In genomic region chr3:127161998-127162712, GRCm38 (mm10) we compare ENCODE assay signal across 8 mouse cellular contexts.
DNase-seq lines count a peak whose midpoint lies in the region; ATAC-seq and TF ChIP-seq lines count a peak whose summit lies in the region.

No protein-coding gene starts in this region.

- peak overlapping the region; percentile 49 for H3K4me3 ChIP-seq in brown adipose tissue, adult 24 weeks (ENCODE audit: insufficient read depth, low read depth, low read length)
- peak overlapping the region; percentile 49 for H3K4me3 ChIP-seq in forebrain, embryonic 14.5 days (ENCODE audit: low read depth, low read length)
- peak overlapping the region; percentile 57 for H3K4me3 ChIP-seq in liver, postnatal 0 days (ENCODE audit: low read depth, low read length)
- H3K4me3 ChIP-seq in olfactory bulb, adult 2 months (ENCODE audit: insufficient read depth, low read depth, low read length) = peak overlapping the region; percentile 88

- 0 out of 2 replicates have a peak, but pooled peaks have one; percentile 38 for TF ChIP-seq POLR2A in olfactory bulb, adult 2 months (IDR thresholded peaks at IDR 0.05; ENCODE audit: insufficient read depth, low read depth, low read length)

- no peak for TF ChIP-seq EP300 in liver, postnatal 0 days (IDR thresholded peaks at IDR 0.05; ENCODE audit: low read depth)

- H3K27me3 ChIP-seq in forebrain, embryonic 14.5 days (replicated peaks; ENCODE audit: control insufficient read depth, insufficient read depth, low read length) = no peaks in the 10 kb centered on the region
- 0 out of 2 replicates have a peak, but pooled peaks cover 14% of the 10 kb centered on the region for H3K27me3 ChIP-seq in liver, postnatal 0 days (ENCODE audit: insufficient read depth, low read length)

- peak overlapping the region; percentile 70 for H3K9ac ChIP-seq in forebrain, embryonic 14.5 days (ENCODE audit: low read length)
- H3K9ac ChIP-seq in liver, postnatal 0 days (replicated peaks) = 0 out of 2 replicates have a peak overlapping the region, but pooled peaks have one; percentile 18

- DNase-seq in 3134 (ENCODE audit: extremely low read depth, insufficient read length, low spot score) = peak; percentile 26
- DNase-seq in forebrain, embryonic 14.5 days (ENCODE audit: low spot score) = peak; percentile 88
- DNase-seq in heart, postnatal 10 days = peak; percentile 56 to 57
- DNase-seq in layer of hippocampus, adult 18-20 months (ENCODE audit: low spot score in 2 of 2) = peak; percentile 73 to 86
- DNase-seq in liver, postnatal 0 days = peak; percentile 47

- no peaks in the 10 kb centered on the region for H3K9me3 ChIP-seq in forebrain, embryonic 14.5 days (replicated peaks; ENCODE audit: control insufficient read depth, low read length)
- no peaks in the 10 kb centered on the region for H3K9me3 ChIP-seq in liver, postnatal 0 days (ENCODE audit: low read length)

- intact Hi-C loops in heart, postnatal 10 days (cut with DNase I) = no loop called here

- H3K36me3 ChIP-seq in forebrain, embryonic 14.5 days (ENCODE audit: control insufficient read depth, insufficient read depth, low read length) = no peaks in the 10 kb centered on the region
- H3K36me3 ChIP-seq in liver, postnatal 0 days (replicated peaks; ENCODE audit: insufficient read depth, low read length) = no peaks in the 10 kb centered on the region

- H3K4me2 ChIP-seq in forebrain, embryonic 14.5 days (ENCODE audit: low read length) = peak overlapping the region; percentile 97
- peak overlapping the region; percentile 73 for H3K4me2 ChIP-seq in liver, postnatal 0 days (ENCODE audit: low read depth, low read length)

- TF ChIP-seq CTCF in liver, postnatal 0 days (IDR thresholded peaks at IDR 0.05; ENCODE audit: low read depth) = no peak
- TF ChIP-seq CTCF in olfactory bulb, adult 2 months (IDR thresholded peaks at IDR 0.05; ENCODE audit: insufficient read depth, low read depth, low read length) = no peak

- no peak overlapping the region for H3K27ac ChIP-seq in brown adipose tissue, adult 24 weeks (replicated peaks; ENCODE audit: low read depth, low read length)
- H3K27ac ChIP-seq in forebrain, embryonic 14.5 days (ENCODE audit: low read depth, low read length) = peak overlapping the region; percentile 34; the same call in 1 of the 2 replicates
- no peak overlapping the region; the same call in 1 of the 2 replicates for H3K27ac ChIP-seq in liver, postnatal 0 days (ENCODE audit: low read depth)
- peak overlapping the region; percentile 91 for H3K27ac ChIP-seq in olfactory bulb, adult 2 months (ENCODE audit: insufficient read depth, low read depth, low read length)

- WGBS in forebrain, embryonic 14.5 days = 0% methylated on average over 41 of the region's 41 CpGs
- WGBS in liver, postnatal 0 days (ENCODE audit: insufficient replicate concordance) = 1% methylated on average over 41 of the region's 41 CpGs
- under 1% methylated on average over 41 of the region's 41 CpGs for WGBS in olfactory bulb, adult 2 months

- H3K4me1 ChIP-seq in brown adipose tissue, adult 24 weeks (ENCODE audit: control insufficient read depth, insufficient read depth, insufficient read length, low read length) = no peaks in the 10 kb centered on the region
- H3K4me1 ChIP-seq in forebrain, embryonic 14.5 days (ENCODE audit: control insufficient read depth, insufficient read depth, low read length) = peaks cover 9% of the 10 kb centered on the region; the same call in 1 of the 2 replicates
- H3K4me1 ChIP-seq in liver, postnatal 0 days (ENCODE audit: insufficient read depth) = no peaks in the 10 kb centered on the region
- H3K4me1 ChIP-seq in olfactory bulb, adult 2 months (ENCODE audit: control insufficient read depth, insufficient read depth, low read length) = peaks cover 3% of the 10 kb centered on the region; the same call in 1 of the 2 replicates

- peak; percentile 92 for ATAC-seq in forebrain, embryonic 14.5 days
- ATAC-seq in liver, postnatal 0 days = peak; percentile 72
- no peak for ATAC-seq in inflammation-experienced regulatory T-cells, adult 6 months

Comparison
In these comparisons a context has a peak if more than half of its experiments do, and no peak if none do; other contexts are left out.
1. DNase-seq: peak in every context shown above with its lines; median percentile 88 in forebrain, embryonic 14.5 days; 80 in layer of hippocampus, adult 18-20 months; 56 in heart, postnatal 10 days; 47 in liver, postnatal 0 days; 26 in 3134.
2. H3K27ac ChIP-seq: peak in forebrain, embryonic 14.5 days (single experiment) and olfactory bulb, adult 2 months (single experiment); none in brown adipose tissue, adult 24 weeks (single experiment) and liver, postnatal 0 days (single experiment).
3. Peak in every context shown above with its lines, with median percentiles within 50 percentile points of each other: H3K4me3 ChIP-seq.